Mouse (Mus musculus): Measurements from ENCODE around the gene Adcy3.

Adcy3 gene

DNA sequence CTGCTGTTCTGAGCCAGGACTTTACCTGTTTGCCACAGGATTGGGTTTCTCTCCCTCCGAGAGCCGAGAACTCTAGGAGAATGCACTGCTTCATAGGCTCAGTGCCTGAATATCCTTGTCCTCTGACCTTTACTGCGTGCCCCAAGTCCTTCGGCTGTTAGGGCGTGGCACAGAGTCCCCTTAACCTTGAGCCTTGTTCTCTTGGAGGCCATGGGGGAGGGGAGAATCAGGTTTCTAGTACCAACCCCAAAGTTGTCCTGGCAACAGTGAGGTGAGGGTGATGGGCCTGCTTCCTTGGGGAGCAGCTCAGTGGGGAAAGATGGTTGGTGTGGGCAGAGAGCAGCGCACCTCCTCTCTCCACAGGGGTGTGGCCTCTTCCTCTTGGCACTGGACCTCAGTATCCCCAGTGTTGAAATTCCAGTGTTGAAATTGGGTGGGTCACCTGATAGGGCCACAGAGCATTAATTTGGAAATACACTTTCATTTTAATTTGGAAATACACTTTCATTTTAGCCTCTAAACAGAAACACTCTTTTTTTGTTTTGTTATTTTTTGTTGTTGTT is 46.8 kb downstream of the Adcy3 start:
- DNase-seq (ENCODE audit: extremely low read depth, low read depth, low spot score) = no peak

DNA sequence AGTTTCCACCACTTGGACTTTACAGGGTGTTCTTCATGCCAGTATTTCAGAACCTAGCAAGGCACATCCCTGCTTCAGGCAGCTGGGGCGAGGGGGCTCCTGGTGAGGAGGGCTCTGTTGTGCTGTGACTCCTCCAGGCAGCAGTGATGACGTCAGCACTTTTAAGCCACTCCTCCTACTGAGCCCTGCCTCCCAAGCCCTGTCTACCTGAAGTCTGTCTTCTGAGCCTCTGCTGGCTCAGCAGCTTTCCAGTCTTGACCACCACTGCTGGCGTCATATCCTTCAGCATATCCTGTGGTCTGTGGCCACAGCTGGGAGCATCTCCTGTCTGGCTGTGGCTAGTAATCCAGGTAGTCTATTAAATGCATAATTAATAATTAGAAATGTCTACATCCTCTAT is 47.6 kb downstream of the Adcy3 start:
- no peak for DNase-seq (ENCODE audit: extremely low read depth, low read depth, low spot score)

DNA sequence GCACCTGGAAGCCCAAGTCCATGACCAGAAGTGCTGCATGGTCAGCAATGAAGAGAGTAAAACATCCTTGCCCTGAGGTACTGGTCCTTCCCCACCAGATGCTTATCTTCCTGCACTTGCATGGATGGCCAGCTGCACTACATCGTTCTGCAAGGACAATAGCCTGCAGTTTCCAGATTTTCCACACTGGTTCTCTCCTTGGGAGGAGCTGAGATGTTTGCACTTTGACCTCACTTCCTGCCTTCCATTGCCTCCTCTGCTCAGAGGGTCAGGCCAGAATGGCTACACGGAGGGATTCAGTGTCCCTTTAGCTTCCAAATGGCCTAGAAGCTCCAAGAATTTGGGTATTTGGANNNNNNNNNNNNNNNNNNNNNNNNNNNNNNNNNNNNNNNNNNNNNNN is 51.7 kb downstream of the Adcy3 start:
- DNase-seq (ENCODE audit: extremely low read depth, low read depth, low spot score) = no peak

DNA sequence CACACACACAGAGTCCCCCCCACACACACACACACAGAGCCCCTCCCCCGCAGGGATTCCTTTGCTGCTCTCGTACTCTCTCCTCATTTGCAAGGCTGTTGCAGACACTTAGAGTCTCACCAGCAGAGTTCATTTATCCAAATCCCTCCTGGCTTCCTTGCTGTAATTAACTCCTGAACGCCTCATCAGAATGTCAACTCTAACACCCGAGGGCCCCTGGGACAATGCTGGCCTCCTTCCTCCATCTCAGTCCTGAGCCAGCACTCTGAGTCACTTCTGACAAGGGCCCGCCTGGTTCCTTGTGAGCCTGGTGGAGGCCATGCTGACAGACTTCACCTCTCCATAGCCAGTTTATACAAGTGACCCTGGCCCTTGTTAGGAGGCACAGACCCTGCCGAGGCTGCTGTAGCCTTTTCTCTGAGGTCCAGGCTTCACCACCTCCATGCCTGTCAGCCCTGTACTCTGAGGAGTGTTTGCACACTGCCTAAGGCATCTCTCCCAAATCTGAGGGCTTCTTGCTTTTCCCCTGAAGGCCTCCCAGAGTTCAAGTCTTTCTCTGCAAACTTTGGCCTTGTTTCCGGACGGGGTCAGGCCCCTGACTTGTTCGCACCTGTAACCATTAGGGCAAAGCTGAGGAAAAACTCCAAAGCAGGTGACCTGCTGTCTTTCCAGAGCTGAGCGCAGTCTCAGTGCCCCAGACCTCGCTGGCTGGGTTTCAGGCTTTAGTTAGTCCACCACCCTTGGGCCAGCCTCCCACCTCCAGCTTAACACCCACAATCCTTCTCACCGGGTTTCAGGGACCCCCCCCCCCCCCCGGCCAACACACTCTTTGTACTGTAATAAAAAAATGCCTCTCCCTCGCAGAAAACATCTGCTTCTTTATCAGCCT is 55.5 kb downstream of the Adcy3 start:
- DNase-seq (ENCODE audit: extremely low read depth, low read depth, low spot score) = peak; percentile 75

DNA sequence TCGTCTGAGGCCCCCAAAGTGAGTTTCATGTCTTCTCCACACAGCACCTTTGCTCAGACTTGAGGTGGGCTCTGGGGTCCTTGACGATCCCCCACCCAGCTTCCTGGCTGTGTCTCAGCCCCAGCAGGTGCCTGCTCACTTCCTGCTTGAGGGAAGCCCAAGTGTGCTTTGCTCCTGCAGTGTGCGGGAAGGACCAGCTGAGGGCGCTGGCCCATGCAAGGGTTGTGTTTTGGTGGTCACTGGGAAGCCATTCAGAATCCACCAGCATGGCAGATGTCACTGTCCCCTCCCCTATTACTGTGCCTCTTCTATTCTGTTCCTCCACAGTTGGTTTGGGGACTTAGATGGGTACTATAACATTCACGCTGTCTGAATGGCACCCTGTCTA is 56.2 kb downstream of the Adcy3 start:
- DNase-seq (ENCODE audit: extremely low read depth, low read depth, low spot score) = no peak

DNA sequence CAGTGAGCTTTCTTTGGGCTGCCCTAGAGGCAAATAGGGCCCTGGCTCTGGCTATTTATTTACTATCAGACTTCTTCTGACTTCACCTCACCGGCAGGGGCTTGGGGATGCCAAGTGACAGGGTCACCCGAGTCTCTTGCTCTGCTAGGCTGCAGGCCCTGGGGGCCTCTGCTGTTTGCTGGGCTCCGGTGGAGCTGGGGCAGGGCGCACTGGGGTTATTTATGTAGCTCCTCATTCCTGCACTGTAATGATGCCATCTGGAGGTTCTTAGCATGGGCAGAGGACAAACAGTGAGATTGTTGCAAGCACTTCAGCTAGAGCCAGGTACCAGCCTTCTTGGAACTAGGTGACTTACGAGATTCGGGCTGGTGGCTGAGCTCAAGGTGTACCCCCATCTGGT is 59.6 kb downstream of the Adcy3 start:
- DNase-seq (ENCODE audit: extremely low read depth, low read depth, low spot score) = no peak

DNA sequence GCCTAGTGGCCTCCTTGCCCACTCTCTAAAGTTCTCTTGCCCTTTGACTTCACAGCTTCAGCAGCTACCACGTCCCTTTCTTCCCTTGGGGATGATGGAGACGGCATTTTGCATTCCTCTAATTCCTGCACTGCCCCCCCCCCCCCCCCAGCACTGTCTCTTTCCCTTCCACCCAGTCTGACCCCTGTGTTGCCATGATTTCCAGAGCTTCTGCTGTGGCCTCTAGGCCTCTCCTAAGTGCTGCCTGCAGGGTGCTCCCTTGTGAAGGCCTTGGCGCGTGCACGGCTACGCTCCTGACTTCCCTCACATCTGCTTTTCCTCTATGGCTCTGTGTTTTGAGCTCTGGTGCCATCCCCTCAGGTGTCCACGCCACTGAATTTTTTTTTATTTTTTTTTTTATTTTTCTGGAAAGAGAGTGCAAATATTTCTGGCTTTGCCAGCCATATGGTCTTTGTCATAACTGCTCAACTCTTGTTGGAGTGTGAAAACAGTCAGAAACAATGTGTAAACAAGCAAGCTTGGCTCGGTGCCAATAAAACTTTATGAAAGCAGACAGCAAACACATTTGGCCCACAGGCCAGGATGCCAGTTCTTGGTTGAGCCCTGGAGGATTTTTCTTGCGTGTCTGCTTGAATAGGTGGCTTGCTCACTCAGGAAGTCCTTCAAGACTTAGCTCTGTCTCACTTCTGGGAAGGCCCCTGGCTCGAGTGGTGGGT is 60.3 kb downstream of the Adcy3 start:
- DNase-seq (ENCODE audit: extremely low read depth, low read depth, low spot score) = no peak

DNA sequence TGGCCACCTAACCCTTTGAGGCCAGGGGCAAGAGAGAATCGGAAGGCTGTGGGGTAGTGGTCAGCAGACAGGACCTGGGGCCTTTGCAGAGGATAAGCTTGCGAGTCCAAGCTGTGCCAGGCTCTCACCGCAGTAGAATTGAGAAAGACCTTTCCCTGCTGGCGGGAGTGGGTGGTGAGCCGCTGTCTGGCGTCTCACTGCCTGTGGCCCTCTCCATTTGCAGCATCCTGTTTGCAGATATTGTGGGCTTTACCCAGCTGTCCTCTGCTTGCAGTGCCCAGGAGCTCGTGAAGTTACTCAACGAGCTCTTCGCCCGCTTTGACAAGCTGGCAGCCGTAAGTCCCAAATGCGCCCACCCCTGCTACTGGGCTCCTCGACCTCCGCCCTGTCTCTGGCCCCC is 61.7 kb downstream of the Adcy3 start:
- no peak for DNase-seq (ENCODE audit: extremely low read depth, low read depth, low spot score)

DNA sequence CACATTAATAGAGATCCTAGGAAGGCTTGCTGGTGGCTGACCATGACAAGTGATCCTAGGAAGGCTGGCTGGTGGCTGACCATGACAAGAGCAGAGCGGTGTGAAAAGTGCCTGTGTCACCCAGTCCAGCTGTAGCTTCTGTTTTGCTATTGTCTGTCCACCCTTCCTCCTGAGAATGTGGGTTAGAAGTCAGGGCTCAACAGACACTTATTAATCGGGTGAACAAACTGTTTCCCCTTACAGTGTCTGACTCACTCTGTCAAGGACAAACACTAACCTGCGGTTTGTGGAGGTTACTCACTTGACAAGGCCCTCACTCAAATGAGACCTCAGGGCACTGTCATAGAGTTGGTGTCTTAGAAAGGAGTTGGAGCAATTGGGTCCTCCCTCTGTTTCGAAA is 65.8 kb downstream of the Adcy3 start:
- no peak for DNase-seq (ENCODE audit: extremely low read depth, low read depth, low spot score)

DNA sequence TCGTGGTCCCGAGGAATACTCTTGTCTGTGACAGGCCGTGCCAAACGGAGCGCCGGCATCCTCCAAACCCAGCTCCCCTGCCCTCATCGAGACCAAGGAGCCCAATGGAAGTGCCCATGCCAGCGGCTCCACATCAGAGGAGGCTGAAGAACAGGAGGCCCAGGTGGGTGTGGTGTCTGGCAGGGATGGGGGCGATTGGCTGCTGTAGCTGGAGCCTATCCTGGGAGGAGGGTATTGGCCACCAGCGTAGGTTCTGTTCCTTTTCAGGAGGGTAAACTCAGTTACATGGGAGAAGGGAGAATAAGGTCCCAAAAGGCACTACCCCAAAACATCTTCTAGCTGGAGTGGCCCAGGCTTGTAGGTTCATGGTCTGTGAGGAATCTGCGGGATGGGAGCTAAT is 66.4 kb downstream of the Adcy3 start:
- no peak for DNase-seq (ENCODE audit: extremely low read depth, low read depth, low spot score)

DNA sequence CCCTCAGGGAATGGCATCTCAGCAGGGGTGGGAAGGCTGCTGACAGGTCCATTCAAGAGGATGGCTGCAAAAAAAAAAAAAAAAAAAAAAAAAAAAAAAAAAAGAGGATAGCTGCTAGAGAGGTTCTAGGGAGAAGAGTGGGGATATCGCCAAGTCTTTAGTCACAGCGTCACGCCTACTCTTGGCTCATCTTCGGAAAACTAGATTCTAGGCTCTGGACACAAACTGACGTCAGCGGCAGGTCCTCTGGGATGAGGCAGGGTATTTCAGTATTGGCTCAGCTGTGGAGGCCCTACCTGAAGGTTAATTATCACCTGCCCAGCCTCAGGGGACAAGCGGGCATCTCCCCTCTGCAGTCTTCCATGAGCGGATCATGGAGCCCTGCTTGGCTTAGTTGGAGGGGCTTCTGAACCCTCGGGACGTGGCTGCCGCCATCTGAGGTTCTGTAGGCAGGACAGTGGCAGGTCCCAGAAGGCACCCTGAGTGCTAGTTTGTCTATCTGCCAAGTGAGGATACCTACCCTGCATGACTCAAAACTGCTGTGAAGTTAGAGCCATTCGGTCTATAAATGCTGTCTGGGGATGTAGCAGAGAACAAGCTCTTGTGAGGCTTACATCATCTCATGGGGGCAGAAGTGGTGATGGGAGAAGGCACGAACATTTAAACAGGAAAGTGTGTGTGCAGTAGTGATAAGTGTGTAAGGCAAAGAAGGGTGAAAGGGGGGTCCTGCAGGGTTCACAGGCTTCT is 68.7 kb downstream of the Adcy3 start:
- DNase-seq (ENCODE audit: extremely low read depth, low read depth, low spot score) = no peak

DNA sequence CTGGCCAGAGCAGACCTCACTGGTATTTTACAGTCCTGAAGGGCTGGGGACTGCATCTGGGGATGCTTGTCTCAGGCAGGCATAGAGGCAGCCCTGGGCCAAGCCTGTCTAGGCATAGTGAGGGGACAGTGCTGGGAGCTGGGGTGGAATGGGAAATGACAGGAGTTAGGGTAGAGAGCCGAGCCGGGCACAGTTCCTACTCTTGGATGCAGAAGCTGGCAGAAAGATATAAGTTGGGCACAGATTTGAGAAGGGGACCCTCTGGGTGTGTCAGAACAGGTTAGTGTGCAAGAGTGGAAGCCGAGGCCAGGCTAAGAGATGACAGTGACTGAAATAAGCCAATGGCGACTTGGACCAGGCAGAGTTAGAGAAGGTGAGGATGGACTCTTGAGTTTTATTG is 69.3 kb downstream of the Adcy3 start:
- no peak for DNase-seq (ENCODE audit: extremely low read depth, low read depth, low spot score)

DNA sequence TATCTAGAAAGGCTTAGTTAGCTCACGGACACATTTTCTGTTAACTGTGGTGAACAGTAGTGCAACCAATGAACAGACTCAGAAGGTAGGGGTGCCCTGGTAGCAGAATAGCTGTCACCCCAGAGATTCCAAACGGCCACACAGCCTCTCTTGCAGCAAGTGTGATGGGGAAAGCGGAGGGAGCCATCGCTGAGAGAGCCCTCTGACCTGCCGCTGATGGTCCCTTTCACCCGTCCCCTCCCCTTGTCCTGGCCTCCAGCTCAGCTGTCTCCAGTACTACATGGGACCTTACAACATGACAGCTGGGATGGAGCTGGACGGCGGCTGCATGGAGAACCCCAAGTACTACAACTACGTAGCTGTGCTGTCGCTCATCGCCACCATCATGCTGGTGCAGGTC is 73.2 kb downstream of the Adcy3 start:
- no peak for DNase-seq (ENCODE audit: extremely low read depth, low read depth, low spot score)

DNA sequence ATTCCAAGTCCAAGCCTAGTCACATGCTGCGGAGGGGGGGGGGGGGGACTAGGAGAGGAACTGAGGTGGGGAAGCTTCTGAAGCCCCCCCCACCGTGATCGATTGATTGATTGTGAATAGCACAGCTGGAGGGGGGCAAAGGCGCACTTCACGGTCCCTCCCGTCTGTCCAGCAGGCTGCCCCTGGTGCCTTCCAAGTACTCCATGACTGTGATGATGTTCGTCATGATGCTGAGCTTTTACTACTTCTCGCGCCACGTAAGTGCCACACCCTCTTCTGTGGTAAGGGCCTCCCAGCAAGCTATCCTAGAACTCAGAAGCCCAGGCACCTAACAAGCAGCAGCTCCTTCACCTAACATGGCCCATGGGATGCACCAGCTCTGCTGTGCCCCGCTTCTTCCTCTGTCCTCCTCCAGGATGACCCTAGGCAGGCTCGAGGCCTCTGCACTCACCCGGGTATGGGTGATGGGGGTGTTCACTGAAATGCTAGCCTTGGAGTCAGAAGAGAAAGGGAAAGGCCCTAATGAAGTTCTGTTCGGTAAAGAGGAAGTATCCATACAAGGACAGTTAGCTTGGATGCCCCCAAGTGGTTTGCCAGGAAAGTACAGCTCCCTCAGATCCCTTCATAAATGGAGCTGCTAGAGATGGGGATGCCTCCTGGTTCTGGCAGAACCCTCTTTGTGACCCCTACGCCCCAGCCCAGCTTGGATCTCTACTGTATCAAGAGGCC is 75.7 kb downstream of the Adcy3 start:
- no peak for DNase-seq (ENCODE audit: extremely low read depth, low read depth, low spot score)

DNA sequence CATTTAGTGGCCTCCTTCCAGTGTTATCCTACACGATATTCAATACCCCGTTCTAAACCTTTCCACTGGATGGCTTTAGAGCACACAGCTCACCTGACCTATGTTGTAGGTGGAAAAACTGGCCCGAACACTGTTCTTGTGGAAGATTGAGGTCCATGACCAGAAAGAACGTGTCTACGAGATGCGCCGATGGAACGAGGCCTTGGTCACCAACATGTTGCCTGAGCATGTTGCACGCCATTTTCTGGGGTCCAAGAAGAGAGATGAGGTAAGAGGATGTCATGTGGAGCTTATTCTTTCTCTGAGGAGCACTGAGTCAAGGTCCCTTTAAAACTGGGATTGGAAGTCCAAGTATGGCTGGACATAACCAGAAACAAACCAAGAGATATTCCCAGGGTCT is 76.3 kb downstream of the Adcy3 start:
- no peak for DNase-seq (ENCODE audit: extremely low read depth, low read depth, low spot score)

DNA sequence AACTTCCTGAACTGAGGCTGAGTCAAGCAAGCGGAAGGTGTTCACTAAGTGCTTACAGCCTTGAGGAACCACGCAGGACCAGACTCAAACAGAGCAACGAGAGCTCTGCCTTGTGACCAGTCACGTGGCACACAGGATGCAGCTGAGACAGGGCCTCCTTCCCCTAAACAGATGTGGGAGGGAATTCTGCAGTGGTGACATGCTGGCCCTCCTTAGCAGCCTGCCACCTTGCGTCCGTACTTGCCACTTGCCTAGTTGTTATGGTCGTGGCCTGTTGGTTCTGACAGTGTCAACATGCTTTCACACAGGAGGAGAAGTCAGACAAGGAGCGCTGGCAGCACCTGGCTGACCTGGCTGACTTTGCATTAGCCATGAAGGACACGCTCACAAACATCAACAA is 78.3 kb downstream of the Adcy3 start:
- DNase-seq (ENCODE audit: extremely low read depth, low read depth, low spot score) = no peak

DNA sequence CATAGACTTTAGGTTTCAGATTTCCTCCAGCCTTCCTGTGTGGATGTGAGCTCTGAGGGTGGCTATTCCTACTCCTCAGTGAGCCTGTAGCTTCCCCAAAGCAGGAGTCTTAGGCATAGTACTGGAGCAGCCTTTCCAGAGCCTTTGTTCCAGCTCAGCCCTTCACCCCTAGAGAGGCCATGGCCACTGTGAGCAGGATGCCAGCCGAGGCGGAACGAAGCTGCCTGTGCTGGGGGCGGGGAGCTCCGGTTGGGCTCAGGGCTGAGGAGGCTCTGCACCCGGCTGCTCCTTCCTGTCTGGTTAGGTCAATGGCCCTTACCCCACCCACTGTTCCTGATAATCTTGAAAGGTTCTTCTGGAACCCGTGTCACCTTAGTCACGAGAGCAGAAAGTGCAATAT is 80.0 kb downstream of the Adcy3 start:
- DNase-seq (ENCODE audit: extremely low read depth, low read depth, low spot score) = no peak

DNA sequence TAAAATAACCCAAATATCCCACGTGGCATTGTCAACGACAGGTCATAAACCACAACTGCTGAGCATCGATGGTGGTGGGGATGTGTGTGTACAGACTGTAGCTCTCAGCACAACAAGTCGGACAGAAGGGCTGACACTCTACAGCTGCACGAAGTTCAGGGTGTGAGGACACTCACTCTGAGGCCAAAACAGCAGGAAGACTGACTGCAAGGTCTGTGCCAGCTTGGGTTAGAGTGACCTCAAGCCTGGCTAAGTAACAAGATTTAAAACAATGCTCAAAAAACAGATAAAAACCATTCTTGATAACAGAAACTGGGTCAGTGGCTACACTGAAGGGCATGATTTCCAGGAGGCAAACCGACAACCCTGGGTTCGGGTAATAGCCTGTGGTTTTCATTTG is 97.3 kb downstream of the Adcy3 start:
- DNase-seq (ENCODE audit: extremely low read depth, low read depth, low spot score) = no peak

DNA sequence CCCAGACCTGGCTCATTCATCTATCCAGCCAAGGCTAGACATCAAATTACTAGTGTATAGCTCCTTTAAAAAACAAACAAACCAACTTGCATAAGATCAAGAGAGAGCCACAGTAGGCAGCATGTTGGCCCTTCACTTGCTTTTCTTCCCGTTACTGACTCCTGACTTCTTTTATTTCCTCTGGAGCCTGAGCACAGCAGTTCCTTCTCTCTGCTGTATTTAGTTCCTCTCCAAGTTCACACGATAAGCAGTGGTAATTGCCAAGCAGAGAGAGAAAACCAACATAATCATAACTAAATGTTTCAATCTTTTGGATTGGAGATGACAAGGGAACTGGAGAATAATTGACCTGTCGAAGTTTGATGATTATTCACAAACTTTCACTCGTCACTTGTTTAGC is 99.9 kb downstream of the Adcy3 start:
- no peak for DNase-seq (ENCODE audit: extremely low read depth, low read depth, low spot score)

DNA sequence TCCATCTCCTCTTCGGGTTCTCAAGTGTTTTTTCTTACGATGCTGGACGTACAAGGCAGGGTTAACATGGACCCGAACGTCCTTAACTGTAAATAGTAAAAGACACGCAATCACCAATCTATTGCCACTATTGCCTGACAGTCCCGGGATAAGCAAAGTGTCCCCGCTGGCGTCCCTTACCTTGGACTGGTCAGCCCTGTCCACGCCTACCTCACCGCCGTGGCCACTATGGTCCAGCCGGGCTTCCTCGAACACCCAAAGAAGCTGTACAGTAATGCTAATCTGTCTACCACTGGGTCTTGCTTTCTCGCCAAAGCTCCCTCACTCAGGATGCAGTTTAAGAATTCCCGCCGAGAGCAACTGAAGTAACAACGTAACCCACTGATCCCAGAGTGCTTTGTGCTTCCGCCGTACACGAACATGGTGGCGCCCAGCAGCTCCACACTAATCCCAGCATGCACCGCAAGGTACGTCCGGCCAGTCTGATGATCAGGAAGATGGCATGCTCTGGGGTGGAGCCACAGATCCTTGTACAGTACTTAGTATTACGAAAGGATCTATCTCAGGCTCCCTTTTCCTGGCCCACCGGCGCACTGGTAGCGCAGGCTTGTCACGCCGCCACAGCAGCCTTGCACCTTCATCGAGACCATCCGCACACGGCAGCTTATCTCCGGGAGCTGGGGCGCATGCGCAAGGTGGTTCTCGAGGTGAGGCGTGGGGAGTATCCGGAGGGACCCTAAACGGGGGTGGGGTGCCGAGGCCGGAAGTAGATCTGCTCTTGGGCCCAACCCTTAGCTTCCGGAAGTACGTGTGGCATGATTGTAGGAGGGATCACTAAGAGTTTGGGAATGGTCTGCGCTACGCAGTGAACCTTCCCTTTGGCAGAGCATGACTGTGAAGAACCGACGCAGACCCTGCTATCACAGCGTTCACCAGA is 100.9 kb downstream of the Adcy3 start, which contains the start of the genes Ptrhd1 and Cenpo:
TSS of gene Ptrhd1 (plus strand) at position 456 of the 937 bp plus-strand sequence.
TSS of gene Cenpo (minus strand) at position 723 of the 937 bp plus-strand sequence.
- peak; percentile 68 for DNase-seq (ENCODE audit: extremely low read depth, low read depth, low spot score)
